Mouse (Mus musculus): ENCODE measurements around the gene Lix1.

The Lix1 gene

DNA sequence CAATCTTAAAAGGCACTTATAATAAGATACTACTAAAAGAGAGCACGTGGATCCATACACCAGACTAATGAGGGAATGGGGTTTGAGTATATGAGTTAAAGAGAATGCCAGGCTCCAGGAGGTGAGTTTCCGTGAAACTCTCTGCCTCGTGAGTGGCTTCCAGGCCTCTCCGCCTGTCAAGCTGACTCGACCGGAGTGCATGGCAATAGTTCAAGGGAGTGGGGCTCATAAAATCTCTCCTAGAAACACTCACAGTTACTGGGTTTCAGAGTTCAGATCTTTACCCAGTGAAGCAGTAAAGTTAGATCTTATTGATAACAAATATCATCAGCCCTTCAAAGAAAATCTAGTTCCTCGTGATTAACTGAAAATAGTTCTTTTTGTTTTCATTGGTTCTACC lies 94.3 kb downstream of the Lix1 start:
- no peak for DNase-seq (ENCODE audit: low spot score)

DNA sequence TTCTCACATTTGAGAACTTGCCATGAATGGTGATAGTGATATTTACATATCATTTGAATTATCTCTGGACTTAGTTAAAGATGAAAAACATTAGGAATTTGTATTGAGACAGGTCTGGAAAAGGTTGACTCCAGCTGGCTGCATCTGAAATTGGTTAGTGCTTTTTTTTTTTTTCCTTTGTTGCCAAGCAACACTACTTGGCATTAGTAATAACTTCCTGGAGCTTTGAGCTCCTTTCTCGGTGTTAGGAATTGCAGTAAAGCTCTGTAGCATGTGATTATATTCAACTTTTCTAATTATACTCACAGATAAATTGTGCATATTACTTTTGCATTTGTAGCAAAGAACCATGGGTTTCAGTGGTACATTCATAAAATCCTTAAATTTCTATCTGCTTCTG lies 96.4 kb downstream of the Lix1 start:
- no peak for DNase-seq (ENCODE audit: low spot score)

DNA sequence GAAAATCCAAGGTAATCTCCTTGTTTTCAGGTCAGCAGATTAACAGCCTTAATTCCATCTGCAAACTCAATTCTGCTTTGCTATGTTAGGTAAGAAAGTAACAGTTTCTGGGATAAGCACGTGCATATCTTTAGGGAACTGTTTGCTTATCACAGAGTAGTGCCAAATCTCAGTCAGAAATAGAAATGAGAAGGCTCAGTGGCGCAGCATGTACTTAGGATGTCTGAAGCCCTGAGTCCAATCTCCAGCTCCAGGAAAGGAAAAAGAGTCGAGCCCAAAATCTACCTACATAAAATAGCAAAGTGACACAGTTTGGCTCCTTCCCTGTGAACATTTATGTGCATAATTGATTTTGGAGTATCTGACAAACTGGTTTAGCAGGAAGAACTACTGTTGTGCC lies 96.8 kb downstream of the Lix1 start:
- no peak for DNase-seq (ENCODE audit: low spot score)

DNA sequence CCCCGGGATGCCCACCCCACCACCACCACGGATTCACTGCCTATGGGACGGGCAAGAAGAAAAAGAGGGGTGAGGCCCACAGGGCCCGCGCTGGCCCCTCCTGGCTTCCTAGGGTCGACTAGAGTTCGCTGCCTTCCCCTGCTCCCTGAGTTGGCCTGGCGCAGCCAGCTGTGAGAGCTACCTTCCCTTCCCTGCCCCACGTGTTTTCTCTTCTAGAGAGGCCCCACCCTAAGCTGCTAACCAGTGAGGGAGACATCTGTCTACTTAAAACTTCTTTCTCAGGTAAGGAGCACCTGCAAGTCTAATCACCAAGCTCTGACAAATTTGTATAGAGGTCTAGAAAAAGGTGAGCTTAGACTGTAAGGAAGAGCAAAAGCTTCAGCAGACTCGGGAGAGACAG lies 104.2 kb downstream of the Lix1 start:
- DNase-seq (ENCODE audit: low spot score) = no peak
